Mouse (Mus musculus) G1E (cell line): ENCODE results near the gene Ndufa3. TPM values are rescaled to one million over a fixed set of nuclear protein-coding genes. Genes with fewer than 3 reads are reported as not detected.

Experiments
- ATAC-seq: 2 replicates; pipeline ENCODE4 v1.8.0; 2016; ENCODE audit warnings: mild to moderate bottlenecking; ENCODE audit not compliant: insufficient number of reproducible peaks, poor library complexity, low FRiP score, severe bottlenecking; ENCODE audit errors: extremely low read depth
- DNase-seq: peaks from one replicate; pipeline ENCODE4 v3.0.0; 2012; ENCODE audit warnings: low spot score
- H3K27me3 ChIP-seq: 2 replicates; pipeline ENCODE4 v1.6.1; 2012; ENCODE audit warnings: mild to moderate bottlenecking, low read length, inconsistent platforms; ENCODE audit not compliant: insufficient read depth
- H3K36me3 ChIP-seq: replicated peaks from 2 replicates; pipeline ENCODE3; 2012; ENCODE audit warnings: mild to moderate bottlenecking, inconsistent platforms
- H3K4me1 ChIP-seq: 2 replicates; pipeline ENCODE4 v1.6.1; 2012; ENCODE audit warnings: low read depth, low read length, inconsistent platforms, mixed read lengths; ENCODE audit not compliant: insufficient read depth
- H3K4me3 ChIP-seq: 2 replicates; pipeline ENCODE4 v1.5.1; 2012; ENCODE audit warnings: low read depth, mild to moderate bottlenecking, inconsistent platforms, low read length, moderate library complexity, mixed read lengths
- H3K9me3 ChIP-seq: replicated peaks from 2 replicates; pipeline ENCODE4 v1.6.1; 2012; ENCODE audit warnings: inconsistent platforms
- CTCF ChIP-seq: IDR thresholded peaks from 2 replicates; pipeline ENCODE4 v1.5.1; 2012; ENCODE audit warnings: low read depth, low read length, inconsistent platforms, mixed read lengths
- GATA1 ChIP-seq: IDR thresholded peaks from 2 replicates; pipeline ENCODE4 v1.6.1; 2012; ENCODE audit warnings: borderline replicate concordance, low read length, inconsistent platforms, mixed read lengths
- GATA2 ChIP-seq: IDR thresholded peaks from 2 replicates; pipeline ENCODE4 v1.6.1; 2012; ENCODE audit warnings: low read depth, low read length, inconsistent platforms, borderline replicate concordance
- POLR2AphosphoS5 ChIP-seq: IDR thresholded peaks from 2 replicates; pipeline ENCODE4 v1.6.1; 2012; ENCODE audit warnings: low read depth, low read length, inconsistent platforms; ENCODE audit not compliant: insufficient replicate concordance
- TAL1 ChIP-seq: conservative IDR thresholded peaks from 2 replicates; pipeline ENCODE4 v1.6.1; 2012; ENCODE audit warnings: low read depth, low read length, inconsistent platforms, mixed read lengths
- polyA plus RNA-seq: library from polyadenylated mRNA; stranded (reverse); fragments of >175 nt; gene quantifications from 2 replicates; pipeline ENCODE4 v1.2.3, GENCODE M21; 2012
- total RNA-seq, 2 experiments: library from RNA; stranded (forward) in 1 of 2; stranded (reverse) in 1 of 2; fragments of 200-1000 nt in 1 of 2; fragments of >200 nt in 1 of 2; fragmentation: Nextera tagmentation in 1 of 2; gene quantifications; 2 replicates each; pipeline ENCODE4 v1.2.3; 2014 to 2017

Gene Ndufa3
- total and polyA plus RNA-seq, 3 experiments = 18.9 to 234 (median 179) TPM

DNA sequence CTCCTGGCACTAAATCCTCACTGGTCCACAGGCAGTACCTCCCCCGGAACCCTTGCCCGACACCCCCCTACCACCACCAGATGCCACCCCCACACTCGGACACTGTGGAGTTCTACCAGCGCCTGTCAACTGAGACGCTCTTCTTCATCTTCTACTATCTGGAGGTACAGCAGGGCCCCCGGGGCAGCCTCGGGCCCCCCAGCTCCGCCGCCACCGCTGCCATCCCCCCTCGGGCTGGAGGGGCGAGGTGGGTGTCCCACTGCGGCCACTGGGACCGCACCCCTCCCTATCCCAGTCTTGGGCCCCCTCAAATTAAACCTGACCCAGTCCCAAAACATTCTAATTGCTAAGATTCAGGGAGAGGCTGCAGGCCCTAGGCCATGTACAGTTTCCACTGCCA is 41.4 kb downstream of the Ndufa3 start:
- no peak for DNase-seq
- TF ChIP-seq TAL1 (no peak), POLR2AphosphoS5 (no peak), CTCF (no peak), GATA2 (no peak), GATA1 (no peak)
- H3K27me3 ChIP-seq = no peaks in the 10 kb centered on the region
- H3K9me3 ChIP-seq = no peaks in the 10 kb centered on the region
- ATAC-seq = no peak
- no peak overlapping the region for H3K4me3 ChIP-seq
- peaks cover 21% of the 10 kb centered on the region for H3K4me1 ChIP-seq
- peaks cover 100% of the 10 kb centered on the region for H3K36me3 ChIP-seq

- H3K9me3 ChIP-seq = no peaks in the 10 kb centered on the region
- no peak for TF ChIP-seq TAL1
- no peak for TF ChIP-seq POLR2AphosphoS5
- no peak for TF ChIP-seq GATA1
- TF ChIP-seq CTCF = no peak
- no peak for TF ChIP-seq GATA2
- H3K4me3 ChIP-seq = peak overlapping the region; percentile 86
- no peaks in the 10 kb centered on the region for H3K27me3 ChIP-seq
- H3K36me3 ChIP-seq = peaks cover 48% of the 10 kb centered on the region
- no peak for DNase-seq
- no peak for ATAC-seq
- peaks cover 40% of the 10 kb centered on the region for H3K4me1 ChIP-seq
Observed at GRCm38 (mm10) chr7:3664524-3665214, 47.5 kb downstream of the Ndufa3 start.

GRCm38 (mm10) chr7:3665215-3666114 is 48.3 kb downstream of the Ndufa3 start, which contains the start of gene Leng1:
Leng1 (minus strand) TSS chr7:3665840.
- Histone ChIP-seq H3K9me3 (no peaks in the 10 kb centered on the region), H3K4me3 (peak within 1 kb of the TSS; percentile 86), H3K36me3 (peaks cover 42% of the 10 kb centered on the region), H3K27me3 (no peaks in the 10 kb centered on the region), H3K4me1 (peaks cover 35% of the 10 kb centered on the region)
- peak; percentile 98 for ATAC-seq
- TF ChIP-seq POLR2AphosphoS5 (no peak), TAL1 (no peak), CTCF (no peak), GATA1 (no peak), GATA2 (no peak)
- DNase-seq = peak; percentile 94

- Histone ChIP-seq H3K4me1 (peaks cover 34% of the 10 kb centered on the region), H3K9me3 (no peaks in the 10 kb centered on the region), H3K4me3 (peak overlapping the region; percentile 53; the same call in 1 of the 2 replicates), H3K27me3 (peaks cover 4% of the 10 kb centered on the region; the same call in 1 of the 2 replicates), H3K36me3 (peaks cover 27% of the 10 kb centered on the region)
- TF ChIP-seq POLR2AphosphoS5 (no peak), GATA1 (no peak), TAL1 (no peak), GATA2 (no peak), CTCF (no peak)
- no peak for DNase-seq
- no peak for ATAC-seq
Observed at GRCm38 (mm10) chr7:3666921-3667391, 49.8 kb downstream of the Ndufa3 start.

Other genes starting within 250 kb of the Ndufa3 start
- gene Cacng8, start 226.7 kb upstream of the Ndufa3 start, total RNA-seq (2014; fragmentation: Nextera tagmentation) = not detected in 2 replicates
- gene Cacng8, start 226.7 kb upstream of the Ndufa3 start, total RNA-seq (2017) = not detected in 2 replicates
- gene Cacng8, start 226.7 kb upstream of the Ndufa3 start, polyA plus RNA-seq = not detected in 2 replicates
- not detected in 2 replicates for gene Cacng6, start 193.2 kb upstream of the Ndufa3 start, total RNA-seq (2014; fragmentation: Nextera tagmentation)
- 0.11 TPM in 1 of 2 replicates, not detected in the other for gene Cacng6, start 193.2 kb upstream of the Ndufa3 start, total RNA-seq (2017)
- not detected in 2 replicates for gene Cacng6, start 193.2 kb upstream of the Ndufa3 start, polyA plus RNA-seq
- not detected in 2 replicates for gene Tarm1, start 114.7 kb upstream of the Ndufa3 start, total RNA-seq (2014; fragmentation: Nextera tagmentation)
- gene Tarm1, start 114.7 kb upstream of the Ndufa3 start, total RNA-seq (2017) = 1.3 TPM in 2 replicates
- gene Tarm1, start 114.7 kb upstream of the Ndufa3 start, polyA plus RNA-seq = not detected in 2 replicates
- not detected in 2 replicates for gene Oscar, start 1.2 kb upstream of the Ndufa3 start, total RNA-seq (2014; fragmentation: Nextera tagmentation)
- 0.05 and 0.06 TPM in 2 replicates for gene Oscar, start 1.2 kb upstream of the Ndufa3 start, total RNA-seq (2017)
- not detected in 2 replicates for gene Oscar, start 1.2 kb upstream of the Ndufa3 start, polyA plus RNA-seq
- gene Tfpt, start 12.6 kb downstream of the Ndufa3 start, total RNA-seq (2014; fragmentation: Nextera tagmentation) = 22.2 and 38.2 TPM in 2 replicates
- 29.1 and 40.2 TPM in 2 replicates for gene Tfpt, start 12.6 kb downstream of the Ndufa3 start, total RNA-seq (2017)
- gene Tfpt, start 12.6 kb downstream of the Ndufa3 start, polyA plus RNA-seq = 44.0 and 44.2 TPM in 2 replicates
- gene Prpf31, start 12.6 kb downstream of the Ndufa3 start, total RNA-seq (2014; fragmentation: Nextera tagmentation) = 34.4 and 43.3 TPM in 2 replicates
- 97.9 and 104 TPM in 2 replicates for gene Prpf31, start 12.6 kb downstream of the Ndufa3 start, total RNA-seq (2017)
- 52.6 and 59.2 TPM in 2 replicates for gene Prpf31, start 12.6 kb downstream of the Ndufa3 start, polyA plus RNA-seq
- gene Cnot3, start 27.9 kb downstream of the Ndufa3 start, total RNA-seq (2014; fragmentation: Nextera tagmentation) = 245 and 285 TPM in 2 replicates
- gene Cnot3, start 27.9 kb downstream of the Ndufa3 start, total RNA-seq (2017) = 13.9 and 20.7 TPM in 2 replicates
- gene Cnot3, start 27.9 kb downstream of the Ndufa3 start, polyA plus RNA-seq = 506 and 556 TPM in 2 replicates
- gene Leng1, start 48.5 kb downstream of the Ndufa3 start, total RNA-seq (2014; fragmentation: Nextera tagmentation) = 8.2 and 9.0 TPM in 2 replicates
- 7.6 and 7.7 TPM in 2 replicates for gene Leng1, start 48.5 kb downstream of the Ndufa3 start, total RNA-seq (2017)
- gene Leng1, start 48.5 kb downstream of the Ndufa3 start, polyA plus RNA-seq = 10.4 and 11.0 TPM in 2 replicates
- gene Tmc4, start 60.2 kb downstream of the Ndufa3 start, total RNA-seq (2014; fragmentation: Nextera tagmentation) = 14.7 and 16.2 TPM in 2 replicates
- 4.6 and 5.5 TPM in 2 replicates for gene Tmc4, start 60.2 kb downstream of the Ndufa3 start, total RNA-seq (2017)
- gene Tmc4, start 60.2 kb downstream of the Ndufa3 start, polyA plus RNA-seq = 1.4 and 1.8 TPM in 2 replicates
- gene Tsen34, start 75.5 kb downstream of the Ndufa3 start, total RNA-seq (2014; fragmentation: Nextera tagmentation) = 7.8 and 8.4 TPM in 2 replicates
- gene Tsen34, start 75.5 kb downstream of the Ndufa3 start, total RNA-seq (2017) = 17.0 and 28.6 TPM in 2 replicates
- gene Tsen34, start 75.5 kb downstream of the Ndufa3 start, polyA plus RNA-seq = 70.3 and 100 TPM in 2 replicates
- 36.2 and 38.0 TPM in 2 replicates for gene Mboat7, start 76.2 kb downstream of the Ndufa3 start, total RNA-seq (2014; fragmentation: Nextera tagmentation)
- 20.6 and 21.3 TPM in 2 replicates for gene Mboat7, start 76.2 kb downstream of the Ndufa3 start, total RNA-seq (2017)
- 57.0 and 67.4 TPM in 2 replicates for gene Mboat7, start 76.2 kb downstream of the Ndufa3 start, polyA plus RNA-seq
- gene Rps9, start 86.6 kb downstream of the Ndufa3 start, total RNA-seq (2014; fragmentation: Nextera tagmentation) = 1,085 and 1,090 TPM in 2 replicates
- 2,177 and 2,187 TPM in 2 replicates for gene Rps9, start 86.6 kb downstream of the Ndufa3 start, total RNA-seq (2017)
- gene Rps9, start 86.6 kb downstream of the Ndufa3 start, polyA plus RNA-seq = 598 and 1,340 TPM in 2 replicates
- gene Pirb, start 103.0 kb downstream of the Ndufa3 start, total RNA-seq (2014; fragmentation: Nextera tagmentation) = 0.53 and 0.63 TPM in 2 replicates
- gene Pirb, start 103.0 kb downstream of the Ndufa3 start, total RNA-seq (2017) = 7.8 and 8.9 TPM in 2 replicates
- gene Pirb, start 103.0 kb downstream of the Ndufa3 start, polyA plus RNA-seq = 0.12 and 0.18 TPM in 2 replicates
- 0.53 TPM in 1 of 2 replicates, not detected in the other for gene Gm15448, start 208.3 kb downstream of the Ndufa3 start, total RNA-seq (2014; fragmentation: Nextera tagmentation)
- 0.87 and 1.5 TPM in 2 replicates for gene Gm15448, start 208.3 kb downstream of the Ndufa3 start, total RNA-seq (2017)
- gene Gm15448, start 208.3 kb downstream of the Ndufa3 start, polyA plus RNA-seq = not detected in 2 replicates
- 0.83 TPM in 1 of 2 replicates, not detected in the other for gene Pira2, start 227.7 kb downstream of the Ndufa3 start, total RNA-seq (2014; fragmentation: Nextera tagmentation)
- 0.76 and 0.99 TPM in 2 replicates for gene Pira2, start 227.7 kb downstream of the Ndufa3 start, total RNA-seq (2017)
- gene Pira2, start 227.7 kb downstream of the Ndufa3 start, polyA plus RNA-seq = not detected in 2 replicates